22 mouse cellular contexts compared by ENCODE assay signal in genomic region chr7:91716696-91717095, GRCm38 (mm10).
DNase-seq lines count a peak whose midpoint lies in the region; ATAC-seq and TF ChIP-seq lines count a peak whose summit lies in the region.
"Had no signal": no experiment of that assay in that cellular context is flagged by ENCODE, and none has a peak within 500 bp of the region (broad histone marks: within the 10 kb centered on the region; RNA-seq: fewer than 3 reads in every experiment).

No protein-coding gene starts in this region.

- peak; percentile 58 for ATAC-seq in liver, postnatal 0 days
- ATAC-seq in liver, embryonic 12.5 days = no peak
- peak; percentile 98 for ATAC-seq in megakaryocyte, adult 5-6 weeks (ENCODE audit: poor library complexity, severe bottlenecking)
- ATAC-seq: CD4-positive, CD25-positive, alpha-beta regulatory T cell, adult 4 months; intestine, embryonic 16.5 days; lung, postnatal 0 days; midbrain, embryonic 16.5 days had no signal

- TF ChIP-seq CTCF in liver, postnatal 0 days (IDR thresholded peaks at IDR 0.05; ENCODE audit: low read depth) = no peak

- H3K27ac ChIP-seq in liver, postnatal 0 days (ENCODE audit: low read depth) = no peak overlapping the region
- no peak overlapping the region for H3K27ac ChIP-seq in liver, embryonic 12.5 days
- no peak overlapping the region for H3K27ac ChIP-seq in limb, embryonic 10.5 days
- H3K27ac ChIP-seq: embryonic facial prominence, embryonic 13.5 days; gastrocnemius, adult 2 months; hindbrain, embryonic 15.5 days; kidney, embryonic 15.5 days; limb, embryonic 15.5 days had no signal

- H3K9ac ChIP-seq in liver, postnatal 0 days (replicated peaks) = no peak overlapping the region
- no peak overlapping the region for H3K9ac ChIP-seq in liver, embryonic 12.5 days
- H3K9ac ChIP-seq: embryonic facial prominence, embryonic 13.5 days; hindbrain, embryonic 15.5 days; kidney, embryonic 15.5 days; limb, embryonic 15.5 days had no signal

- WGBS in liver, postnatal 0 days (ENCODE audit: insufficient replicate concordance) = 36% methylated on average over 6 of the region's 6 CpGs
- 30% methylated on average over 6 of the region's 6 CpGs for WGBS in liver, embryonic 12.5 days (ENCODE audit: insufficient replicate concordance)
- WGBS in limb, embryonic 10.5 days = 81% methylated on average over 6 of the region's 6 CpGs

- H3K36me3 ChIP-seq in liver, postnatal 0 days (replicated peaks; ENCODE audit: insufficient read depth, low read length) = no peaks in the 10 kb centered on the region
- no peaks in the 10 kb centered on the region for H3K36me3 ChIP-seq in liver, embryonic 12.5 days
- no peaks in the 10 kb centered on the region for H3K36me3 ChIP-seq in limb, embryonic 10.5 days
- H3K36me3 ChIP-seq: embryonic facial prominence, embryonic 13.5 days; G1E; hindbrain, embryonic 15.5 days; kidney, embryonic 15.5 days; limb, embryonic 15.5 days had no signal

- H3K27me3 ChIP-seq in liver, postnatal 0 days (ENCODE audit: insufficient read depth, low read length) = no peaks in the 10 kb centered on the region
- no peaks in the 10 kb centered on the region for H3K27me3 ChIP-seq in liver, embryonic 12.5 days (replicated peaks)
- no peaks in the 10 kb centered on the region for H3K27me3 ChIP-seq in limb, embryonic 10.5 days (ENCODE audit: low read depth, poor library complexity, severe bottlenecking)
- H3K27me3 ChIP-seq: embryonic facial prominence, embryonic 13.5 days; hindbrain, embryonic 15.5 days; kidney, embryonic 15.5 days; limb, embryonic 15.5 days had no signal

- H3K4me2 ChIP-seq in liver, postnatal 0 days (ENCODE audit: low read depth, low read length) = no peak overlapping the region
- H3K4me2 ChIP-seq in liver, embryonic 12.5 days = no peak overlapping the region
- H3K4me2 ChIP-seq: embryonic facial prominence, embryonic 13.5 days; hindbrain, embryonic 15.5 days; kidney, embryonic 15.5 days; limb, embryonic 15.5 days had no signal

- H3K4me1 ChIP-seq in liver, postnatal 0 days (ENCODE audit: insufficient read depth) = no peaks in the 10 kb centered on the region
- H3K4me1 ChIP-seq in liver, embryonic 12.5 days = no peaks in the 10 kb centered on the region
- H3K4me1 ChIP-seq in limb, embryonic 10.5 days = no peaks in the 10 kb centered on the region
- H3K4me1 ChIP-seq: embryonic facial prominence, embryonic 13.5 days; hindbrain, embryonic 15.5 days; kidney, embryonic 15.5 days; limb, embryonic 15.5 days had no signal

- DNase-seq in liver, postnatal 0 days = no peak
- DNase-seq in MEL-GATA-1-ER (ENCODE audit: extremely low read depth, low read depth) = peak; percentile 0
- no peak for DNase-seq in layer of hippocampus, postnatal 14 days (ENCODE audit: low spot score in 2 of 2)
- DNase-seq in thymus, postnatal 0 days (ENCODE audit: low spot score) = no peak
- DNase-seq in limb, embryonic 10.5 days (ENCODE audit: low spot score) = no peak
- DNase-seq: adrenal gland, postnatal 25 days; cerebellum, adult 2 months; gastrocnemius, adult 2 months; heart, postnatal 36 days; right cerebral cortex, postnatal 4 days; thymus, postnatal 14 days had no signal

- no peaks in the 10 kb centered on the region for H3K9me3 ChIP-seq in liver, postnatal 0 days (ENCODE audit: low read length)
- H3K9me3 ChIP-seq in liver, embryonic 12.5 days (replicated peaks) = no peaks in the 10 kb centered on the region
- no peaks in the 10 kb centered on the region for H3K9me3 ChIP-seq in limb, embryonic 10.5 days (replicated peaks)
- H3K9me3 ChIP-seq: embryonic facial prominence, embryonic 13.5 days; G1E; hindbrain, embryonic 15.5 days; kidney, embryonic 15.5 days; limb, embryonic 15.5 days had no signal

- no peak for TF ChIP-seq EP300 in liver, postnatal 0 days (IDR thresholded peaks at IDR 0.05; ENCODE audit: low read depth)

- no peak overlapping the region for H3K4me3 ChIP-seq in liver, postnatal 0 days (ENCODE audit: low read depth, low read length)
- no peak overlapping the region for H3K4me3 ChIP-seq in liver, embryonic 12.5 days
- no peak overlapping the region for H3K4me3 ChIP-seq in limb, embryonic 10.5 days
- H3K4me3 ChIP-seq: embryonic facial prominence, embryonic 13.5 days; gastrocnemius, adult 2 months; hindbrain, embryonic 15.5 days; kidney, embryonic 15.5 days; limb, embryonic 15.5 days had no signal
